Mouse (Mus musculus) retina, postnatal 7 days (tissue): ENCODE data around the gene Ckap4.
"Not testable (repeated sequence)": the region's sequence is repeated elsewhere in the genome, so short reads cannot be mapped to it uniquely, and the experiment has no call there.

Experiments
- DNase-seq: peaks from one replicate; pipeline ENCODE4 v3.0.0-alpha.2; 2012; ENCODE audit warnings: low read depth, low spot score

Gene Ckap4

DNA sequence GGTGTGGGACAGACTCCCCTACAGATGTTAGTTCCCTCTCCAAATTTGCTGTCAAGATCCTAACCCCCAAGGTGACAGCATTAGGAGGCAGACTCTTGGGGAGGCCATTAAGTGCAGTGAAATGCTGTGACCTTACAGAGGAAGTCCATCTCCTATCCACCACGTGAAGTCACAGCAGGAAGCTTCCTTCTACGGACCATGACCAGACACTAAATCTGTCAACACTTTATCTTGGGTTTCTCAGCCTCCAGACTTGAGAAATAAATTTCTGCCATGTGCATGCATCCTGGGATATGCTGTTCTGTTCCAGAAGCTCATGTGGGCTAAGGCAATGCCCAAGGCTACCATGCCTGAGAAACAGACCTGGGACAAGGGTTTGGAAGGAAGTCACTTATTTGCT is 35.0 kb downstream of the Ckap4 start:
- DNase-seq = no peak

DNA sequence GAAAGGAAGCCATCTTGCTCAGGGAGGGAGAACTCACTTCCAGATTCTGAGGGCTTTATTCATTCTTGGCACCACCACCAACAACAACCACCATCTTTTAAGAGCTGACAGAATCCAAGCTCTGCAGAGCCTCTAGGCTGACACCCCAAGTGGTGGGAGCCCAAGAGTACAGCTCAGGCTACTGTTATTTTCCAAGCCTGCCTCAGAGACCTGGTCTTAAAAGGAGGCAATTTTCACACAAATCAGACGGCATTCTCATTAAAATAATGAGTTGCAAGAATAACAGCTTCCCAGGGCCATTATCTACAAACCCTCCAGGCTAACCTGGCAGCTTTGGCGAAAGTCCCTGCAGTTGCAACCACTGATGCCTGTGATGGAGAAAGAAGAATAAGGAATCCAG is 37.1 kb downstream of the Ckap4 start:
- no peak for DNase-seq

GRCm38 (mm10) chr10:84494432-84494831 is 39.4 kb downstream of the Ckap4 start:
- DNase-seq = no peak

DNA sequence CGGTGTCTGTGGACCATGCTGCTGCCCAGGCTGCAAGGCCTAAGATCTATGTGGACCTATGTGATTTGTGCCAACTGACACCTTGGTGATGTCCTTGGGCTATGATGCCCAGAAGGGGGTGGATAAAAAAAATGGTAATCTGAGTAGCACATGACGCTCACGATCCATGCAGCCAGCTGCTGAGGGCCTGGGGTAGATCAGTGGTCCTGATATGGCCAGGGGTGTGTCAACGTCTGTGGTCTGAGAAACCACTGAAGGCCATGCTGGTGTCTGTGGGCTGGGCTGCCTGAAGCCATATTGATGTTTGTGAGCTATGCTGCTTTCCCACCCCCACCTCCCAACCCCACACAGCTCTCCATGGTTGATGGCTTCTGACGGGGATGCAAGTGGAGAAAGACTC is 43.7 kb downstream of the Ckap4 start:
- DNase-seq = no peak

DNA sequence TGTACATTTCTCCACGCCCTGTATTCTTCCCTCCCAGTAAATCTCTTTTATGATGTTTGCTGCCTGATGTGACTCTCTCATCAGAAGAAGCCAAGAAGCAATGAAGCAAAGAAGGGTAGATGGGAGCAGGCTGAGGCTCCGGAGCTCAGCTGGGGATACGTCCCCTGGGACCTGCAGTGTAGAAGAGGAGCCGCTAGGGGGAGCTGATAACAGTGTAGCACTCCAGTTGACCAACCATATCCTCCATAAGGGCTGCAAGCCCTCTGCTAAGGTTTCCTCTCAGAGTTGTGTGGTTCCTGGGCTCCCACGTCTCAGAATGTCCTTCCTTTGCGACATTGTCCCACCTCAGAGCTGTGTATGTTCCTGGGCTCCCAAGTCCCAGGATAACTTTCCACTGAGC is 45.5 kb downstream of the Ckap4 start:
- no peak for DNase-seq

GRCm38 (mm10) chr10:84484661-84485060 is 49.2 kb downstream of the Ckap4 start:
- no peak for DNase-seq

DNA sequence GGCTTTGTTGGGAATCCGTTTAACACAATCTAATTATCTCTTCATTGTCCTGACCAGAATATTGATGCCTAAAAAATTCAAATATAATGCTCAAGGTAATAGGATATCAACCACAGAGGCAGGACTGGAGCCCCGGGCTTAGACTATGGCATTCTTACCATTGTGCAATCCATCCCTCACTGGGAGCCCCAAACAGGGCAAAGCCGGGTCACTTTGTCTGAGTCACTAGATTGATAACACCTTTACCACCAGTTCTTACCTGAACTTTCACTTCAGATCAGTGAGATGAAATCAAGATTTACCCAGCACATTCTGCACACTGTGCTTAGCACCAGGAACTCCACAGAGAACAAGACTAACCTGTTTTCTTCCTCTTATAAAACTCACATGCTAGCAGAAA is 50.3 kb downstream of the Ckap4 start:
- no peak for DNase-seq

GRCm38 (mm10) chr10:84483069-84483468 is 50.8 kb downstream of the Ckap4 start:
- DNase-seq = no peak

DNA sequence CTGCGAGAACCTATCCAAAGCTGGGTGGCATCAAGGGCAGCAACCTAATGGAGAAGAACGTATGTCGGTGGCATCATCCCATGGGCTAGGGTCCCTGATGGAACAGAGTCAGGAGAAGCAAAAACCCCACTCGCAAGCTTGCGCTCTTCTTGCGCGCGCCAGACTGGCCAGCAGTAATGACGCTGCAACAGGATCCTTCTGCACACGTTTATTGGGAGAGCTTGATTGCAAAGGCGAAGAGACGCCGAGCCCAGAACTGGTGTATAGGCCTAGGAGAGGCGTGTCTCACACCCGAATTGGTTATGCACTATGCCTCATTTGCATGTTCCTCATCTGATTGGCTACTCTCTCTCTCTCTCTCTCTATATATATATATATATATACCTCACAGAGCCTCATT is 51.4 kb downstream of the Ckap4 start:
- not testable (repeated sequence) for DNase-seq

DNA sequence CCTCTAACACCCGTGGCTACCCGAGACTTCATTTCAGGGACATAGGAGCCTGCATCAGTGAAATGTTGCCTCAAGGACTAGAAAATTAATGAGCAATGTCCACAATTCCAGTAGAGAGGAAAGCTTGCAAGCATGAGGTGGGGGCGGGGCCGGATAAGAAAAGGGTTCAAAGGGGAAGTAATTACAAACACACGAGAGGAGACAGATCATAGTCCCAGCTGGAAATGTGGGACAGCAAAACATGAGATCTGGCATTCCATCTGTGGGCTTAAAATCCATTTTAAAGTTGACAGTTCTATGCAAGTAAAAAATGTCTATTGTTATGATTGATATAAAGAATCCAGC is 52.6 kb downstream of the Ckap4 start:
- DNase-seq = no peak

GRCm38 (mm10) chr10:84480667-84481326 is 53.1 kb downstream of the Ckap4 start:
- DNase-seq = no peak

DNA sequence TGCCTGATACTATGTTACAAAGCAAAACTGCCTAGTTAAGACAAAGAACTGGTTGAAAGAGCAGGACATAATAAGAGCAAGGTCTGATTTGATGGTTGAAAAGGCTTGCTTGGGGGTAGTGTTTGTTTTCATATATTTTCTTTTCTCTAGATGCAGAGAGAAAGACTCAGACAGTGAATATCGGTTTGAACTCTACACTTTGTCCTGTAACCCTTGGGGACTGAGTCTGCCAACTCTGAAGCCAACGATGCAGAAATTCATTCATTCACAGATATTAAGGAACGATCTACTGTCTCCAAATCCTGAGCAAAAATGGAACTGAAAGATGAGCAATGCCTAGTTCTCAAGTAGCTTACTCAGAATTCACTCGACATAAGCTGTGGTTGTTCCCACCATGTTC is 53.7 kb downstream of the Ckap4 start:
- no peak for DNase-seq

DNA sequence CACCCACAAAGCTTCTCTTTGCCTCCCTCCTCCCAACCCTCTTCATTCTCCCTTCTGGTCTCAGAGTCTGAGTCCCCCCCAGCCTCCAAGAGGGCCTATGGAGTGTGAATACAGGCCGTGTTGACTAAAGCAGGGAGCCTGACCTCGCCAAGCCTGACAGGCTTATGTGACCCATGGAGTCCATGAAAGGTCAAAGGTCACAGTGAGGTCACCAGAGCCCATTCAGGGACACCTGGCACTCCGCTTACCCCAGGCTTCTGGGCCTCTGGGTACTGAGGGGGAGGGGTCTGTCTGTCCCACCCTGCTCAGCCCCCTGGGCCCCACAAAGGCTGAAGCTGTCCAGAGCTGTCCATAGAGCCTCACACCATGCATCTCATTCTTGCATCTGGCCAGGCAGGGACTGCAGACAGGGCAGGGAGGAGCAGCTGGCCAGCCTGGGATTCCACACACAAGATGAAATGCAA is 56.2 kb downstream of the Ckap4 start:
- no peak for DNase-seq

GRCm38 (mm10) chr10:84477045-84477612 is 56.7 kb downstream of the Ckap4 start:
- no peak for DNase-seq
